20 mouse cellular contexts compared by ENCODE assay signal in the genomic region with DNA sequence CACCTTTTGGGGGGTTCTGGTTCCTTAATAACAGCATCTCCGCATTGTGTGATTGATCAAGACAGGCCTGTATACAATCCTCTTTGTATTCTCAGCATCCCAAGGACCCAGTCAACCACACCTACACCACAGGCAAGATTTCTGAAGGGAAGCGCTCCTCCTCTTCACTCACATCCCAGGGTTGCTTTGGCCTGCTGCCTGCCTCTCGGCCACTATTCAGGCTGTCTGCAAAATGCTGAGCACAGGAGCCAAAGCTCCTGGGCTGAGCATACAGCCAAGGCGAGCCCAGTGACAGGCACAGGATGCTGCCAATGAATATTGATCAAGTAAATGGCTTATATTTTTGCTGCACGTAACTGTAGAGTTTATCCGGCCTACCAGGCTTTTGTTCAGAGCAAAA. TPM values are rescaled to one million over a fixed set of nuclear protein-coding genes. Genes with fewer than 3 reads are reported as not detected.
DNase-seq lines count a peak whose midpoint lies in the region; TF ChIP-seq lines count a peak whose summit lies in the region.
"Had no signal": no experiment of that assay in that cellular context is flagged by ENCODE, and none has a peak within 500 bp of the region (broad histone marks: within the 10 kb centered on the region; RNA-seq: fewer than 3 reads in every experiment).

No protein-coding gene starts in this region.

- H3K4me3 ChIP-seq in left cerebral cortex, adult 2 months, result no peak overlapping the region
- H3K4me3 ChIP-seq: embryonic facial prominence, embryonic 10.5 days; embryonic facial prominence, embryonic 12.5 days; forebrain, embryonic 13.5 days; forebrain, embryonic 15.5 days had no signal

- intact Hi-C loops in left cerebral cortex, adult 2 months (cut with DNase I), result no loop called here
- intact Hi-C loops in left cerebral cortex, postnatal 10 days (cut with DNase I), result no loop called here

- no peak for TF ChIP-seq CTCF in left cerebral cortex, adult 2 months (IDR thresholded peaks at IDR 0.05)

- peak; percentile 31 to 38 for DNase-seq in cerebellum, postnatal 14 days
- no peak for DNase-seq in cerebellum, postnatal 4 days (ENCODE audit: low spot score in 2 of 2)
- DNase-seq in left cerebral cortex, adult 2 months (ENCODE audit: extremely low spot score in 1 of 2, low spot score in 2 of 2), result no peak
- DNase-seq in left cerebral cortex, postnatal 10 days (ENCODE audit: extremely low spot score in 1 of 2, low spot score in 2 of 2), result no peak
- DNase-seq in brain, adult 2 months (ENCODE audit: low read depth, low spot score), result peak; percentile 40
- no peak for DNase-seq in gastrocnemius, postnatal 10 days
- DNase-seq: adrenal gland, adult 2 months; adrenal gland, postnatal 10 days; adrenal gland, postnatal 25 days; cerebellum, adult 18-20 months; cerebellum, adult 8-10 months; cerebellum, adult 9-11 months; cerebellum, postnatal 36 days; forebrain, postnatal 0 days had no signal

- H3K27ac ChIP-seq in left cerebral cortex, adult 2 months, result peak overlapping the region; percentile 36
- H3K27ac ChIP-seq: embryonic facial prominence, embryonic 10.5 days; embryonic facial prominence, embryonic 12.5 days; forebrain, embryonic 13.5 days; forebrain, embryonic 15.5 days had no signal

RNA-seq across cellular contexts. Expression of a gene that starts 56.9 kb away (rescaled TPM):
- total RNA-seq in left cerebral cortex, adult 2 months (2021), result 10 to 100 TPM; 26.7 to 27.7 TPM
- 10 to 100 TPM; 48.5 to 58.0 TPM for total RNA-seq in left cerebral cortex, postnatal 10 days (2021)
- under 1 TPM in 1 of 2 experiments, not detected in 1; 0.36 TPM for total RNA-seq in gastrocnemius, postnatal 10 days (2021)
- total RNA-seq: adrenal gland, adult 2 months; adrenal gland, postnatal 25 days; ES-E14; MEL had no signal

Comparison
In these comparisons a context has a peak if more than half of its experiments do, and no peak if none do; other contexts are left out.
1. DNase-seq: peak in cerebellum, postnatal 14 days (2 of 2) and brain, adult 2 months (single experiment); none in cerebellum, postnatal 4 days (0 of 2), left cerebral cortex, adult 2 months (0 of 2), left cerebral cortex, postnatal 10 days (0 of 2) and gastrocnemius, postnatal 10 days (single experiment).
2. RNA of a gene that starts 56.9 kb away (total RNA-seq): 48.5 to 58.0 TPM in left cerebral cortex, postnatal 10 days and 26.7 to 27.7 TPM in left cerebral cortex, adult 2 months; 0.36 TPM in gastrocnemius, postnatal 10 days; every median in the first group is over 10 times any median in the second.